Mouse (Mus musculus): Measurements from ENCODE around the gene Ccar1. TPM values are rescaled to one million over a fixed set of nuclear protein-coding genes. Genes with fewer than 3 reads are reported as not detected.

Gene Ccar1
- 10 to 100 TPM; 31.1 to 33.0 TPM for total RNA-seq (2021)
- long read RNA-seq, experiment 1, full-length matches to known transcripts, result 18 of 40 reads
- long read RNA-seq, experiment 1, partial matches to known transcripts, result 5 of 40 reads
- long read RNA-seq, experiment 1, other reads (novel, unspliced or antisense), result 17 of 40 reads
- long read RNA-seq, experiment 2, full-length matches to known transcripts, result 9 of 37 reads
- long read RNA-seq, experiment 2, partial matches to known transcripts, result 17 of 37 reads
- long read RNA-seq, experiment 2, other reads (novel, unspliced or antisense), result 11 of 37 reads

DNA sequence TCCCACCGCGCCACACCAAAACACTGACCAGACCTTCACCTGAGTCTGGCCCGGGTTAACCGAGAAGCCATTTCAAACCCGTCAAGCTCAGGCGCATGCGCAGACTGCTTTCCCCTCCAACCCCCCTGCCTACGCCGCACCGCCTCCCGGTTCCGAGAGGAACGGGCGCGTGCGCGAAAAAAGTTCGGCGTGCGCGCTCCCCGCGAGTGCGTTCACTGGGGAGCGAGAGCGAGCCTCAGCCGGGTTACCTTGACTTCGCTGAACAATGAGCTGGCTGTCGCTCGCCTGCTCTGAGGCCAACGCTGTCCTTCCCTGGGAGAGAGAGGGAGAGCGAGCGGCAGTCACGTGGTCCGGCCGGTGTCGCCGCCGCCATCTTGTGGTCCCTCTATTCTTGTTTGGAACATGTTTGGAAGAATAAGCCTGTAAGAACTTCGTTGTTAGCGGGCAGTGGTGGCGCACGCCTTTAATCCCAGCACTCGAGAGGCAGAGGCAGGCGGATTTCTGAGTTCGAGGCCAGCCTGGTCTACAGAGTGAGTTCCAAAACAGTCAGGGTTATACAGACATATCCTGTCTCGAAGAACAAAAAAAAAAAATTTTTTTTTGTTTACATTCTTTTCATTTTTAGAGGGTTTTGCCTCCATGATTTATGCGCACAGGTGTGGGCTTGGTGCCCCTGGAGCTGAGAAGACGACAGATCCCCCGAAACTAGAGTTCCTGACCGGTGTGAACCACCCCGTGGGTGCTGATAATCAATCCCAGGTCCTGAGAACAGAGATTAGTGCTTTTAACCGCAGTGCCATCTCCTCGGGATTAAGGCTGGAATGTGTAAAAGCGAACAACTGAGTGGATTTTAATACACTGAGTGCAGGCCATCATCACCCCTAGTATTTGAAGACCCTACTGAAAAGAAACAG lies at the start of gene Ccar1:
Gene Ccar1, minus strand, starts transcription at position 110 of the 914 bp plus-strand sequence.
- intact Hi-C loops (cut with DNase I), result loop anchor here (5.0 kb wide), 2 partner anchors 130 to 230 kb away; partner anchors contain the start of genes Hnrnph3, Pbld2 and Slc25a16
- peak within 1 kb of the TSS; percentile 98 for H3K27ac ChIP-seq
- DNase-seq, result peak; percentile 100
- TF ChIP-seq CTCF (IDR thresholded peaks at IDR 0.05), result no peak
- H3K4me3 ChIP-seq, result peak within 1 kb of the TSS; percentile 89

DNA sequence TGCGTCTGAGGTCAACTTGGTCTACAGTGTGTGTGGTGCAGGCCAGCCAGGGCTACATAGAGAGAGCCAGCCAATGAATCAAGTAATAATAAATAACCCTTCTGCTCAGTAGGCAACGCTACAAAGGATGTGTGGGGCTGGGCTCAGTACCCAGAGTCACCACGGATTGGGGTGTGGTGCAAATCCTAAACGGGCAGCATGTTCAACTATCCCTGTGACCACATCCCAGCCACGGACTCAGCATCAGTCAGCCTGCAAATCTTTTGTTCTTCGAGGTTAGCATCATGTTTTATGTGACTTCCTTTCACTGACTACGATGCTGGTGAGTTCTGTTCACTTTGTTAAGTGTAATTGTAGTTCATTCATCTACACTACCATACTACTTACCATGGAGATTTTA lies 48.6 kb upstream of the Ccar1 start:
- Histone ChIP-seq H3K4me3 (no peak overlapping the region), H3K27ac (no peak overlapping the region)
- TF ChIP-seq CTCF (IDR thresholded peaks at IDR 0.05), result no peak
- intact Hi-C loops (cut with DNase I), result loop anchor here (5.0 kb wide), 1 partner anchor 43 kb away; no protein-coding TSS in a partner anchor
- DNase-seq, result no peak

DNA sequence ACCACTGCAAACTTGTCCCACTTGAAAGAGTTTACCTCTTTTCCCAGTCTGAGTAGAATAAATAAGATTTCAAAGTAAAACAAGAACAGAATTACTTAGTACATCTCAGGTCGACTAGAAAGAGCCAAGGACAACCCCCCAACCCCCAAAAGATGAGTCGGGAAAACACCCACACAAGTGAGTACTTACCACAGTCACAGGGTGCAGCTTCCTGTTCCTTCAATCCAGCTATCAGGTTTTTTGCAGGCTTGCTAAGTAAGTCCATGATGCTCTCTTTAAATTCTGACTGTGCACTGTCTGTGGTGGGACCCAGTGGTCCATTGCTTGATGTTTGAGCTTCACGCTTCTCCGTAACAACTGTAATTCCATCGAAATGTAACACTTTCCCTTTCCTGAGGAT lies 45.9 kb upstream of the Ccar1 start:
- no peak for TF ChIP-seq CTCF (IDR thresholded peaks at IDR 0.05)

DNA sequence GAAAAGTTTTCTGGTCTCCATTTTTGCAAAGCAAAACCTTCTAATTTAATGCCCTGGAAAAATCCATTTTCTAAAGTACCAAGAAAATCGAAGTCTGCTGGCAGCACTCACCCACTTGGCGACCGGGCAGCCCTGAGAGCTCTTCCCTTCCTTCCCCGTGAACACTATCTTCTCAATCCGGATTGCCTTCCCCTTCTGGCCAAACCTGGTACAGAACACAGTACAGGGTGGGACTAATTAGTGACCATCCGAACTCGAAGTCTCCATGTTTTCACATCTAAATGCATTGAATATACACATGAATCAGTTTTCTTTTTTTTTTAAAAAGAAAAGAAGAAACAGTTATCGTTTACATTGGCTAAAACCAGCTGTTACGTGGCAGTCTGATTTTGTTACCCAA lies 40.7 kb upstream of the Ccar1 start:
- no peak for DNase-seq
- no peak for TF ChIP-seq CTCF (IDR thresholded peaks at IDR 0.05)
- no peak overlapping the region for H3K27ac ChIP-seq
- H3K4me3 ChIP-seq, result no peak overlapping the region
- intact Hi-C loops (cut with DNase I), result no loop called here

More for the DNA sequence above, 45.9 kb upstream of the Ccar1 start:
- H3K27ac ChIP-seq, result no peak overlapping the region
- no peak overlapping the region for H3K4me3 ChIP-seq
- intact Hi-C loops (cut with DNase I), result no loop called here
- no peak for DNase-seq

DNA sequence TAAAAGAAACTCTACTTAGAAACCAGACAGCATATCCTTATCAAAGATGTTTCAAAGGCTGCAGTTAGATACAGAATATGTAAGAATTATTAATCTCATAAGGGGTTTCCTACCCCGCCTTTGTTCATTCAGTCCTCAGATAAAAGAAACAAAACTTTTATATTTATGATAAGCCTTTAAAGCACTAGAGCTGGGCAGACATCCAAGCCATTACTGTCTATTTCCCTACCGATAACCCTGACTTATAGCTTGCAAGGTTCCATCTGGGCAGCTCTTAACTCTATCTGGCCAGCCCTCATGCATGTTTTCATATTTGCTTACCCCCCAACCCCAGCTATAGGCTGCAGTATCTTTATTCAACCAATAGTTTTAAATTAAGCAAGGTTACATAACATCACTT lies 39.5 kb upstream of the Ccar1 start:
- Histone ChIP-seq H3K27ac (no peak overlapping the region), H3K4me3 (no peak overlapping the region)
- TF ChIP-seq CTCF (IDR thresholded peaks at IDR 0.05), result no peak
- DNase-seq, result no peak
- intact Hi-C loops (cut with DNase I), result no loop called here

DNA sequence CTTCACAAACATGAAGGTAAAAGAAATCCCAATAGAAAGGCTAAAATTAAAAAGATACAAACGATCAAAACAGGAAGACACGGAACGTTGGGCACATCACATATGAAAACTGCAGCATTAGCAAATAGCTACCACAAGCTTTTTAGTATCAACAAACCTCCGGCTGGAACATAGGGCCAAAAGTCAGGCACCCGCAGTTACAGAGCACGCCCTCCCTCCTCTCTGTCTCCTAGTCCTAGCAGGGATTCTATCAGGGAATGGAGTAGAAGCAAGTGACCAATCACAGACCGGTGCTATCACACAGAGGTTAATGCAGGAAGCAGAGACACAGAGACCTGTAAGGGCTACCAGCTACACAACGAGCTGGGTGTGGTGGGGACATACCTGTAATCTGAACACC lies 32.4 kb upstream of the Ccar1 start:
- Histone ChIP-seq H3K4me3 (no peak overlapping the region), H3K27ac (no peak overlapping the region)
- intact Hi-C loops (cut with DNase I), result no loop called here
- no peak for TF ChIP-seq CTCF (IDR thresholded peaks at IDR 0.05)
- no peak for DNase-seq

DNA sequence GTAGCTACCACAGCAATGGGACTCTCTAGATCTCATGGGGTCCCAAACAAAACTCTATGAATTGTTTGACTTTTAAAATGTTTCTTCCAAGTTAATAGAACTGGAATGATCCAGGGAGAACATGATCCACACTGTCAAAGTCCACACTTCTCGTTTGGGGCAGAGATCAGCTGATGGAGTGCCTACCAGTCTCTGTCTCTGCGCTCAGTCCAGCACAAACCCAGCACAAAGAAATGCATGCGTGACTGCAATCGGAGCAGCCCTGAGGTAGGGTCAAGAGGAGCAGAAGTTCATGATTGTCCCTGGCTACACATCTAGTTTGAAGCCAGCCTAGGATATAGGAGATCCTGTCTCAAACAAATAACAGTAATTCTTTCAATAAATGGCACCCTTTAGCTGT lies 31.3 kb upstream of the Ccar1 start:
- TF ChIP-seq CTCF (IDR thresholded peaks at IDR 0.05), result no peak
- no peak for DNase-seq
- intact Hi-C loops (cut with DNase I), result no loop called here
- Histone ChIP-seq H3K4me3 (no peak overlapping the region), H3K27ac (no peak overlapping the region)

DNA sequence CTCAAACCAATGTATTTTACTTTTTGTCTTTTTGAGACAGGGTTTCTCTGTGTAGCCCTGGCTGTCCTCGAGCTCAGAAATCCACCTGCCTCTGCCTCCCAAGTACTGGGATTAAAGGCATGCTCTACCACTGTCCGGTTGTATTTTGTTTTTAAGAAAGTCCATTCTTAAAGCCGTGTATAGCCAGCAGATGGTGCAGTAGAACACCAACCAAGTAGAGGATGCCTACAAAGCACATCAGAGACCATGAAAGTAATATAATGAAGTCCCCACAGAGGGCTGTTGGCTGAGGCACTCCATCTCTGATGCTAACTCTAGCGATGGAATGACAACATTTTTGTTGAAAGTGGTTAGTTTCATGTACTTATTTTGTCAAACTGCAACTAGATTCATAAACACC lies 17.9 kb upstream of the Ccar1 start:
- DNase-seq, result no peak
- intact Hi-C loops (cut with DNase I), result no loop called here

DNA sequence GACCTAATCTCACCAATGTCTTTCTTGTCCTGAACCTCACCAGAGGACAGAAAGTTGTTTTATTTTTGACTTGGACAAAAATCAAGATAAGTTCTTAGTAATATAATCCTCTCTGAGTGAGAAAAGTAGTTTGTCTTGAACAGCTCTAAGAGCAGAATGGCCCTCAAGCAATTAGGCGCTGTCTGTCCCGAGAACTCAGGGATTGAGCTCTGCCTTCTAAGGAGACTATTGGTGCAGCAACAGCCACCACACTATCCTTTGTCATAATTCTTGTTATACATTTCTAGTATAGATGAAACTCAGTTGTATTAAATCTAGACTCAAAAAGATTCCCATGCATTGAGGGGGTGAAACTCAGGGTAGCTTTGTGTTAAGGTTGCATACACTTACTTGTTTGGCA lies 16.7 kb upstream of the Ccar1 start:
- Histone ChIP-seq H3K27ac (no peak overlapping the region), H3K4me3 (no peak overlapping the region)
- no peak for TF ChIP-seq CTCF (IDR thresholded peaks at IDR 0.05)
- intact Hi-C loops (cut with DNase I), result no loop called here
- no peak for DNase-seq

More for the DNA sequence above, 17.9 kb upstream of the Ccar1 start:
- no peak overlapping the region for H3K27ac ChIP-seq
- H3K4me3 ChIP-seq, result no peak overlapping the region
- TF ChIP-seq CTCF (IDR thresholded peaks at IDR 0.05), result peak; percentile 40

DNA sequence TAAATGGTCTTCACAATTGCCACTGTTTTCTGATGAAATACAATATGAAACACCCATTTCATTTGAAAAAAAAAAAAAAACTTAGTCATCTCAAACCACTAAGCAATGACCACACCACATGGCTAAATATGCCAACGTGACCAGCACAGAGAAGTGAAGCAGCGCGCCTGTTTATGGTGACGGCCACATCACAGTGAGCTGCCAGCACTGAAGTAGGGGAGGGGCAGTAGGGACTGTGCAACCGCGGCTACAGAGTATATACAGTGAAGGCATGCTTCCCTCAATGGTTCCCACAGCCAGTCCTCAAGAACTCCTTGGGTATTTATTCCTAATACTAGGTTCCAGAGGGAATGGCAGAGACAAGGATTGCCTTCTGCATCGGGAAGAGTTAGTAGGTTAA lies 16.2 kb upstream of the Ccar1 start:
- no peak for TF ChIP-seq CTCF (IDR thresholded peaks at IDR 0.05)
- no peak overlapping the region for H3K27ac ChIP-seq
- no peak for DNase-seq
- intact Hi-C loops (cut with DNase I), result no loop called here
- no peak overlapping the region for H3K4me3 ChIP-seq

DNA sequence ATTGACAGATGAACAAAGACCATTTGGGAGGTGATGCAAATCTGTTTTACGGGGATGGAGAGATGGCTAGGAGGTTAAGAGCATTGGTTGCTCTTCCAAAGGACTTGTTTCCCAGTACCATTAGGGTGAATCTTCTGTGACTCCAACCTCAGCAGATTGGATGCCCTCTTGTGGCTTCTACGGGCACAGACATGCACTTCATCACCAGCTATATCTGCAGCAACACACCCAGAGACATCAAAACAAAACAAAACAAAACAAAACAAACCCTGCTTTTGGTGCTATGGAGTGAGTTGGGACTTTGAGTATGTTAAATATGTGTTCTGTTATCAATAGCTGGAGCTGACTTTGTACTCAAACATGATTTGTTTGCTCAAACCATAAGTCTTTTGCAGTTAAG lies 12.0 kb upstream of the Ccar1 start:
- no peak overlapping the region for H3K4me3 ChIP-seq
- intact Hi-C loops (cut with DNase I), result no loop called here
- H3K27ac ChIP-seq, result no peak overlapping the region
- DNase-seq, result no peak
- peak; percentile 17 for TF ChIP-seq CTCF (IDR thresholded peaks at IDR 0.05)

DNA sequence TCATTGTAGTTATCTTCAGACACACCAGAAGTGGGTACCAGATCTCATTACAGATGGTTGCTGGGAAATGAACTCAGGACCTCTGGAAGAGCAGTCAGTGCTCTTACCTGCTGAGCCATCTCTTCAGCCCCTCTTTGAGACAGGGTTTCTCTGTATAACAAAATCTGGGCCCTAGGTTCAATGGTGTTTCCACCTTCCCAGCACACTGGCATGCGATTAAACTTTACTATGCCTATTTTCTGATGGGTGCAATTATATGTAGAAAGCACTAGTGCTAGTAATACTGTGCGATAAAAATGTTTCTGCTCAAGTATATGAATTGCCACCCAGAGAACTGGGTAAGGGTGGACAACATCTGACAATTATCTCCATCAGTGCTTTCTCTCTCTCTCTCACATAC lies 11.2 kb upstream of the Ccar1 start:
- Histone ChIP-seq H3K4me3 (no peak overlapping the region), H3K27ac (no peak overlapping the region)
- DNase-seq, result no peak
- no peak for TF ChIP-seq CTCF (IDR thresholded peaks at IDR 0.05)
- intact Hi-C loops (cut with DNase I), result no loop called here

DNA sequence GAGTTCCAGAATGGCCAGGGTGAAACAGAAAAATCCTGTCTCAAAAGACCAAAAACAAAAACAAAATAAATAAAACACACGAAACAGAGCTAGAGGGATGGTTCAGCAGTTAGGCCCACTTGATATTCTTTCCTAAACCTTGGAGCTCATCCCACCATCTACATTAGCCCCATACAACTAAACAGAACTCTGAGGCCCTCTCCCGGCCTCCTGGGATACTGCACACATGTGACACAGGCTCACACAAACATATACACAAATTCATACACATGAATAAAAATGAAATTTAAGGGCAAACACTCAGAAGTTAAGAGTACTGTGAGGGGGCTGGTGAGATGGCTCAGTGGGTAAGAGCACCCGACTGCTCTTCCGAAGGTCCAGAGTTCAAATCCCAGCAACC lies 2.1 kb upstream of the Ccar1 start:
- Histone ChIP-seq H3K27ac (peak overlapping the region; percentile 98), H3K4me3 (no peak overlapping the region)
- no peak for TF ChIP-seq CTCF (IDR thresholded peaks at IDR 0.05)
- intact Hi-C loops (cut with DNase I), result loop anchor here (5.0 kb wide), 2 partner anchors 128 to 228 kb away; partner anchors contain the start of genes Hnrnph3, Pbld2 and Slc25a16
- no peak for DNase-seq

All from gastrocnemius, adult 2 months (tissue).